Mouse (Mus musculus): ENCODE data around the gene Dlx1. TPM values are rescaled to one million over a fixed set of nuclear protein-coding genes. Genes with fewer than 3 reads are reported as not detected.

Gene Dlx1
- 1.2 and 1.6 TPM in 2 replicates for polyA plus RNA-seq (2016; fragmentation: Nextera tagmentation; extraction: Ambion mirVana)

GRCm38 (mm10) chr2:71528014-71528713 lies at the start of gene Dlx1:
Dlx1 (plus strand) TSS chr2:71528113.
- 1% methylated on average over 26 of the region's 26 CpGs for WGBS
- no peak for ATAC-seq (ENCODE audit: low FRiP score, low read depth)
- H3K9ac ChIP-seq = peak within 1 kb of the TSS; percentile 35; the same call in 1 of the 2 replicates

GRCm38 (mm10) chr2:71479917-71480316 lies 48.0 kb upstream of the Dlx1 start:
- Histone ChIP-seq H3K36me3 (no peaks in the 10 kb centered on the region), H3K4me1 (peaks cover 11% of the 10 kb centered on the region), H3K9ac (no peak overlapping the region), H3K9me3 (no peaks in the 10 kb centered on the region), H3K27me3 (replicated peaks) (no peaks in the 10 kb centered on the region), H3K4me2 (replicated peaks) (peak overlapping the region; percentile 22; the same call in 1 of the 2 replicates), H3K27ac (no peak overlapping the region), H3K4me3 (no peak overlapping the region)
- no peak for ATAC-seq (ENCODE audit: low FRiP score, low read depth)
- 10% methylated on average over 7 of the region's 7 CpGs for WGBS

More at GRCm38 (mm10) chr2:71528014-71528713, at the start of gene Dlx1:
- peak within 1 kb of the TSS; percentile 83 for H3K4me2 ChIP-seq (replicated peaks)
- H3K36me3 ChIP-seq = no peaks in the 10 kb centered on the region
- H3K4me3 ChIP-seq = peak within 1 kb of the TSS; percentile 41
- peaks cover 97% of the 10 kb centered on the region for H3K27me3 ChIP-seq (replicated peaks)
- peaks cover 14% of the 10 kb centered on the region for H3K4me1 ChIP-seq
- H3K27ac ChIP-seq = no peak within 1 kb of the TSS
- no peaks in the 10 kb centered on the region for H3K9me3 ChIP-seq

DNA sequence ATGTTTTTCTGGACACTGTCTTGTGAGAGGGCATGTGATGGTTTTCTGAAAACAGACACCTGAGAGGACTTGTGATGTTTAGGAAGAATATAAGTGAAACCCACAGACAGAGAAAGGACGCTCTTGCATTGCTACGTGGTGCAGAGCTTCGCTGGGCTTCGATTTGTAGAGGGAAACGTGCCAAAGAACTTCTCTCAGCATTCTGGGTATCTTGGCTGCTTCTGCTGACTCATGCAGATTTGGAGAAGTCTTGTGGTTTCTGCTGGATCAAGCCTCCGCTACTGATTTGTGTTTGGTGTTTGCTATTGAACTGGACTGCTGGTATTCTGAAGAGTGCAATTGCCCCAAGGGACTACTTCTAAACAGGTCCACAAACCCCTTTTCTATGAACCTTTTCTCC lies 46.1 kb upstream of the Dlx1 start:
- no peaks in the 10 kb centered on the region for H3K27me3 ChIP-seq (replicated peaks)
- ATAC-seq (ENCODE audit: low FRiP score, low read depth) = no peak
- no peak overlapping the region for H3K27ac ChIP-seq
- H3K4me2 ChIP-seq (replicated peaks) = no peak overlapping the region
- H3K36me3 ChIP-seq = no peaks in the 10 kb centered on the region
- no peak overlapping the region for H3K9ac ChIP-seq
- H3K4me3 ChIP-seq = no peak overlapping the region
- H3K9me3 ChIP-seq = no peaks in the 10 kb centered on the region
- H3K4me1 ChIP-seq = peaks cover 11% of the 10 kb centered on the region
- WGBS = 86% methylated on average over 6 of the region's 6 CpGs

GRCm38 (mm10) chr2:71483046-71483716 lies 44.7 kb upstream of the Dlx1 start:
- H3K4me3 ChIP-seq = no peak overlapping the region
- H3K36me3 ChIP-seq = no peaks in the 10 kb centered on the region
- no peak overlapping the region for H3K4me2 ChIP-seq (replicated peaks)
- ATAC-seq (ENCODE audit: low FRiP score, low read depth) = no peak
- H3K9ac ChIP-seq = no peak overlapping the region
- WGBS = 68% methylated on average over 10 of the region's 10 CpGs
- peaks cover 11% of the 10 kb centered on the region for H3K4me1 ChIP-seq
- no peaks in the 10 kb centered on the region for H3K27me3 ChIP-seq (replicated peaks)
- no peaks in the 10 kb centered on the region for H3K9me3 ChIP-seq
- no peak overlapping the region for H3K27ac ChIP-seq

- Histone ChIP-seq H3K9ac (no peak overlapping the region), H3K9me3 (no peaks in the 10 kb centered on the region), H3K27ac (no peak overlapping the region), H3K4me3 (no peak overlapping the region), H3K4me2 (replicated peaks) (no peak overlapping the region), H3K27me3 (replicated peaks) (no peaks in the 10 kb centered on the region), H3K36me3 (no peaks in the 10 kb centered on the region), H3K4me1 (peaks cover 11% of the 10 kb centered on the region)
- WGBS = 23% methylated on average over 5 of the region's 5 CpGs
- no peak for ATAC-seq (ENCODE audit: low FRiP score, low read depth)
Observed at GRCm38 (mm10) chr2:71483717-71484066, 44.2 kb upstream of the Dlx1 start.

GRCm38 (mm10) chr2:71491295-71491694 lies 36.6 kb upstream of the Dlx1 start:
- Histone ChIP-seq H3K27ac (no peak overlapping the region), H3K4me1 (no peaks in the 10 kb centered on the region), H3K9ac (no peak overlapping the region), H3K4me2 (replicated peaks) (no peak overlapping the region), H3K9me3 (no peaks in the 10 kb centered on the region), H3K4me3 (no peak overlapping the region), H3K27me3 (replicated peaks) (no peaks in the 10 kb centered on the region), H3K36me3 (no peaks in the 10 kb centered on the region)
- no peak for ATAC-seq (ENCODE audit: low FRiP score, low read depth)

DNA sequence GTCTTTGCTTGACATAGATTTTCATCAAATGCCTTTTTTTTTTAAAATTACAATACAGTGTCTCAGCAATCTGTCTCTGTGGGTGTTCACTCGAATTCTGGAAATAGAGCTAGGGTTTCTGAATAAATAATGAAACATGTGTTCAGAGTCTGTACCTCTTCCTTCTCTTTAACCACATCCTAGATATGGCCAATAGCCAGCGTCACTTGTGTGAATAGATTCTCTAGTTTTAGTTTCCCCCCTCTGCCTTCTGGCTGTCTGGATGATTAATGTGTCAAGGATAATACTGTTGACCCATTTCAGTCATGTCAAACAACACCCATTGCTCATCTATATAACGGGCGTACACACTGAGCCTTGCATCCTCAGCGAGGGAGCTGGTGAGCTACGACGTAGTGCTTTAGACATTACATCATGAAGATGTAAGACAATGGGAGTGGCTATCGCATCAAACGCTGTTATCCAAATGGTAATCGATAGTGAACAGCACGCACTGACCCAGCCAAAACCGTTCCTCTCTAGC lies 34.7 kb upstream of the Dlx1 start:
- Histone ChIP-seq H3K36me3 (no peaks in the 10 kb centered on the region), H3K27me3 (replicated peaks) (no peaks in the 10 kb centered on the region), H3K9me3 (no peaks in the 10 kb centered on the region), H3K4me1 (no peaks in the 10 kb centered on the region), H3K9ac (no peak overlapping the region), H3K27ac (no peak overlapping the region), H3K4me2 (replicated peaks) (no peak overlapping the region), H3K4me3 (no peak overlapping the region)
- no peak for ATAC-seq (ENCODE audit: low FRiP score, low read depth)
- 73% methylated on average over 12 of the region's 12 CpGs for WGBS

GRCm38 (mm10) chr2:71494503-71494902 lies 33.4 kb upstream of the Dlx1 start:
- WGBS = 67% methylated on average over 10 of the region's 10 CpGs
- no peak overlapping the region for H3K27ac ChIP-seq
- no peaks in the 10 kb centered on the region for H3K27me3 ChIP-seq (replicated peaks)
- no peak overlapping the region for H3K4me2 ChIP-seq (replicated peaks)
- ATAC-seq (ENCODE audit: low FRiP score, low read depth) = no peak
- no peak overlapping the region for H3K9ac ChIP-seq
- no peaks in the 10 kb centered on the region for H3K36me3 ChIP-seq
- peaks cover 5% of the 10 kb centered on the region; the same call in 1 of the 2 replicates for H3K4me1 ChIP-seq
- H3K9me3 ChIP-seq = no peaks in the 10 kb centered on the region
- no peak overlapping the region for H3K4me3 ChIP-seq

- 27% methylated on average over 4 of the region's 4 CpGs for WGBS
- no peak overlapping the region for H3K27ac ChIP-seq
- no peak overlapping the region for H3K4me2 ChIP-seq (replicated peaks)
- no peaks in the 10 kb centered on the region for H3K9me3 ChIP-seq
- ATAC-seq (ENCODE audit: low FRiP score, low read depth) = no peak
- no peaks in the 10 kb centered on the region for H3K36me3 ChIP-seq
- H3K27me3 ChIP-seq (replicated peaks) = no peaks in the 10 kb centered on the region
- no peak overlapping the region for H3K4me3 ChIP-seq
- no peak overlapping the region for H3K9ac ChIP-seq
- H3K4me1 ChIP-seq = peaks cover 7% of the 10 kb centered on the region; the same call in 1 of the 2 replicates
Observed at GRCm38 (mm10) chr2:71494971-71495370, 32.9 kb upstream of the Dlx1 start.

DNA sequence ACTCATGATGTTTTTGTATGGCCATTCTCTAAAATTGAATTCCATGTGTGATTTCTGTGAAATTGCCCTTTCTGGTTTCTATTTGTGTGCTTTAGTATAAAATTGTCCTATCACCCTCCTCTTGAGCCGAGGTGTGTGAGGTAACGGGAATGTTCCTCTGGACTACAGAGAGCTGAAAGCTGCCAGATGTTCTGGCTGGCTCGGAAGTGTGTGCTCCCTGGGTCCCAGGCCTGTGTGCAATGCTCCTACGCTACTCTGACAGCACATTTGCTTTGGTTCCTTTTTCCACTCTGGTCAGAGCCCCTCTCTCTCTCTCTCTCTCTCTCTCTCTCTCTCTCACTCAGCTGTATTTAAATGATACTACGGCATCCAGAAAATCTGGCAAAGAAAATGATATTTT lies 30.7 kb upstream of the Dlx1 start:
- 59% methylated on average over 5 of the region's 5 CpGs for WGBS
- no peak overlapping the region for H3K27ac ChIP-seq
- no peak overlapping the region for H3K4me3 ChIP-seq
- no peak for ATAC-seq (ENCODE audit: low FRiP score, low read depth)
- no peaks in the 10 kb centered on the region for H3K36me3 ChIP-seq
- no peak overlapping the region for H3K9ac ChIP-seq
- no peak overlapping the region for H3K4me2 ChIP-seq (replicated peaks)
- no peaks in the 10 kb centered on the region for H3K27me3 ChIP-seq (replicated peaks)
- peaks cover 9% of the 10 kb centered on the region; the same call in 1 of the 2 replicates for H3K4me1 ChIP-seq
- H3K9me3 ChIP-seq = no peaks in the 10 kb centered on the region

DNA sequence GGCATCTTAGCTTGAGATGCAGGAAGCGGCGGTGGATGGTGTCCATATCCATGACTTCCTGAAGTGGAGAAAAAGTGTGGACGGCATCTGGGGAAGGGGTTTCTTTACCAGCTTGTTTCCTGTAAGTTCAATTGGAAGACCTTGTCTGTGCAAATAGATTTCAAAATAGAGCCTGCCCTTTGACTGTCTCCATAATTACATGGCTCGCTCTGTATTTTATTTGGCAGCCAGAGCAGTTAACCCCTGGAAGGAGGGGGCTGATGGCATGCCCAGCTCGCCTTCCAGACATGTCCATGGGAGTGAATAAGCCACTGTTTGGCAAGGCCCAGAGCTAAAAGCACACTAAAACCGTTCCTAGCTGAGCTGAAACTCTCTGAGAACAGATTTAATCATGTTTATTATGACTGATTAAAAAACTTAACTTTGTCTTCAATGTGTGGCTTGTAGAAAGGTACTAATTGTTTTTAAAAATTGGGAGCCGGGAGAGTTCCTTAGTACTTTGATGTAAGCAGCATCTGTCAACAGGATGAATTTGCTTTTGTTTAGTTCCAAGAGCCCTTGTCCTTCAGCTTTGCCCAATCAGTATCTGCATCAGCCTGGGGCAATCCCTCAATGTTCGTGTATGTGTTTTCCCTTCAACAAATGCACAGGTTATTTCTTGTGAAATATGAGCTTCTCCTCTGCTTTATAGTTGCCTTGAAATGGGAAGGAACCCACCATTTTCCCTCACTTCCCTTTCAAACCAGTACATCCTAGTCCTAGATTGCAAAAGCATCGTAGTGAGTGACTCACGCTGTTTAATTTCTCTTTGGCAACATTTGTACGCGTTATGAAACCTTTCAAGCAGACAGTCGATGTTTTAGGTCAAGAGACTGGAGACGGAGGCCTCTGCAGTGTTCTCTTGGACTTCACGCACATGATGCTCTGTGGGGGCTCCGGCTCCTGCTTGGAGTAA lies 28.4 kb upstream of the Dlx1 start:
- H3K4me2 ChIP-seq (replicated peaks) = no peak overlapping the region
- H3K36me3 ChIP-seq = no peaks in the 10 kb centered on the region
- no peaks in the 10 kb centered on the region for H3K9me3 ChIP-seq
- H3K4me3 ChIP-seq = no peak overlapping the region
- no peak for ATAC-seq (ENCODE audit: low FRiP score, low read depth)
- 72% methylated on average over 16 of the region's 16 CpGs for WGBS
- no peak overlapping the region for H3K9ac ChIP-seq
- no peaks in the 10 kb centered on the region for H3K27me3 ChIP-seq (replicated peaks)
- H3K4me1 ChIP-seq = peaks cover 9% of the 10 kb centered on the region; the same call in 1 of the 2 replicates
- H3K27ac ChIP-seq = no peak overlapping the region

DNA sequence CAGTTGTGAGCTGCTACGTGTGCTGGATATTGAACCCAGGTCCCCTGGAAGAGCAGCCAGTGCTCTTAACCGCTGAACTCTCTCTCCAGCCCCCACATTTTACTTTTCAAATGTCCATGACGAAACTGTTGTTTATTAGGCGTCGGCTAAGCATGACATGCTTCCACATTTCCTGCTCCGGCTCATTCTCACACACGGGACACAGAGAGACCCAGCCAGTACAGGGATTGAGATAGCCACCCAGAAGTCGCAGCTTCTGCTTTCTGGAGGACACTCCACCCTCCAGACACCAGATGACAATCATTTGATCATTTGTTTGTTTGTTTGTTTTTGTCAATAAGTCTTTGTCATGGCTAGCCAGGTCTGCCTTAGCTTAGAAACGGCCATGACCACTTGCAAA lies 23.1 kb upstream of the Dlx1 start:
- no peak overlapping the region for H3K27ac ChIP-seq
- H3K27me3 ChIP-seq (replicated peaks) = no peaks in the 10 kb centered on the region
- H3K4me3 ChIP-seq = no peak overlapping the region
- H3K36me3 ChIP-seq = no peaks in the 10 kb centered on the region
- no peak overlapping the region for H3K9ac ChIP-seq
- ATAC-seq (ENCODE audit: low FRiP score, low read depth) = no peak
- no peak overlapping the region for H3K4me2 ChIP-seq (replicated peaks)
- 77% methylated on average over 9 of the region's 9 CpGs for WGBS
- H3K4me1 ChIP-seq = peaks cover 2% of the 10 kb centered on the region; the same call in 1 of the 2 replicates
- no peaks in the 10 kb centered on the region for H3K9me3 ChIP-seq

Data from neural tube, embryonic 12.5 days (tissue).